ENCODE assay signal across 15 mouse cellular contexts in the genomic region with DNA sequence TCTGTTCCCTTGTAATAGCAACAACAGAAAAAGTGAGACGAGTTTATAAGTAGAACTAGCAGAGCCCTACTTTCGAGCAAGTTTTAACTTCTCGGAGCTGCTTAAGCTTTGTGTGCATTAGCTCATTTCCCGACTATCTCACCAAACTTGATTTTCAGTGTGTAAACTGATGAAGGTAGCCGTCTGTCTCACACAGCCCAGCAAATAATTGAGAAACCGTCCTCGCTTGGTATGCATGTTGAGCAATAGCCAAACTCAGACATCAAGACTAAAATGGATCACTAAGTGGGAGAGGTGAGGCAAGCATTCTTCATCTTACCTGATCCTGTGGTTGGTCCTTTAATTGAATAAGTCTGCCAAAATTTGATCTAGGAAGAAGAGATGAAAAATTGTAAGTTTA. TPM values are rescaled to one million over a fixed set of nuclear protein-coding genes. Genes with fewer than 3 reads are reported as not detected.
"Had no signal": no experiment of that assay in that cellular context is flagged by ENCODE, and none has a peak within 500 bp of the region (broad histone marks: within the 10 kb centered on the region; RNA-seq: fewer than 3 reads in every experiment).

No protein-coding gene starts in this region.

- H3K4me2 ChIP-seq: limb, embryonic 13.5 days; midbrain, embryonic 15.5 days; neural tube, embryonic 12.5 days had no signal

- H3K36me3 ChIP-seq: limb, embryonic 13.5 days; midbrain, embryonic 15.5 days; neural tube, embryonic 12.5 days had no signal

- H3K9me3 ChIP-seq: midbrain, embryonic 15.5 days; neural tube, embryonic 12.5 days had no signal

- ATAC-seq: hindbrain, postnatal 0 days; midbrain, embryonic 15.5 days had no signal

- H3K27ac ChIP-seq: hindbrain, postnatal 0 days; kidney, postnatal 0 days; layer of hippocampus, adult 2 months; limb, embryonic 13.5 days; liver, embryonic 14.5 days; midbrain, embryonic 15.5 days; neural tube, embryonic 12.5 days had no signal

- H3K4me1 ChIP-seq: midbrain, embryonic 15.5 days; neural tube, embryonic 12.5 days had no signal

- H3K4me3 ChIP-seq: layer of hippocampus, adult 2 months; limb, embryonic 13.5 days; midbrain, embryonic 15.5 days; neural tube, embryonic 12.5 days had no signal

- H3K9ac ChIP-seq: limb, embryonic 13.5 days; liver, embryonic 14.5 days; midbrain, embryonic 15.5 days; neural tube, embryonic 12.5 days had no signal

- DNase-seq: kidney, adult 11 months; kidney, adult 9 months; kidney, postnatal 4 days; left cerebral cortex, postnatal 4 days; lung, postnatal 36 days; thymus, adult 18-20 months; thymus, postnatal 14 days had no signal

- H3K27me3 ChIP-seq: limb, embryonic 13.5 days; midbrain, embryonic 15.5 days; neural tube, embryonic 12.5 days had no signal

RNA-seq across cellular contexts. Expression of a gene that starts 25.9 kb away (rescaled TPM):
- total RNA-seq: hindbrain, postnatal 0 days; neutrophil, adult 5-6 weeks had no signal
